Mouse (Mus musculus): ENCODE results near the gene Rrn3. TPM values are rescaled to one million over a fixed set of nuclear protein-coding genes. Genes with fewer than 3 reads are reported as not detected.
"Not testable (repeated sequence)": the region's sequence is repeated elsewhere in the genome, so short reads cannot be mapped to it uniquely, and the experiment has no call there.

The Rrn3 gene
- 75.0 and 85.3 TPM in 2 replicates for polyA plus RNA-seq (2014; fragmentation: Nextera tagmentation; extraction: Ambion mirVana)

- Histone ChIP-seq H3K9ac (ENCODE audit: low read length) (peak within 1 kb of the TSS; percentile 85), H3K4me1 (ENCODE audit: control insufficient read depth, insufficient read depth, low read length) (peaks cover 7% of the 10 kb centered on the region; the same call in 1 of the 2 replicates), H3K27ac (replicated peaks; ENCODE audit: low read depth, low read length) (peak within 1 kb of the TSS; percentile 37; the same call in 1 of the 2 replicates), H3K27me3 (ENCODE audit: control insufficient read depth, insufficient read depth, low read length) (no peaks in the 10 kb centered on the region), H3K36me3 (ENCODE audit: control insufficient read depth, insufficient read depth, low read length) (peaks cover 2% of the 10 kb centered on the region; the same call in 1 of the 2 replicates), H3K9me3 (ENCODE audit: control insufficient read depth, low read length) (no peaks in the 10 kb centered on the region), H3K4me3 (ENCODE audit: low read depth, low read length) (peak within 1 kb of the TSS; percentile 69), H3K4me2 (ENCODE audit: low read depth, severe bottlenecking) (peak within 1 kb of the TSS; percentile 79)
- DNase-seq (ENCODE audit: low spot score) (peak; percentile 85), ATAC-seq (ENCODE audit: insufficient number of reproducible peaks, low FRiP score, low TSS enrichment, low read depth) (peak; percentile 98)
- under 1% methylated on average over 57 of the region's 57 CpGs for WGBS
These were observed at the start of gene Rrn3 for GRCm38 (mm10) chr16:13780353-13781036. Rrn3 (plus strand) TSS chr16:13780708.

GRCm38 (mm10) chr16:13732786-13733185, 47.7 kb upstream of the Rrn3 start:
- WGBS: 81% methylated on average over 3 of the region's 3 CpGs
- no peaks in the 10 kb centered on the region for H3K36me3 ChIP-seq (ENCODE audit: control insufficient read depth, insufficient read depth, low read length)
- H3K27me3 ChIP-seq (ENCODE audit: control insufficient read depth, insufficient read depth, low read length): no peaks in the 10 kb centered on the region
- ATAC-seq (ENCODE audit: insufficient number of reproducible peaks, low FRiP score, low TSS enrichment, low read depth) (no peak), DNase-seq (ENCODE audit: low spot score) (no peak)
- H3K27ac ChIP-seq (replicated peaks; ENCODE audit: low read depth, low read length): no peak overlapping the region
- no peak overlapping the region for H3K4me3 ChIP-seq (ENCODE audit: low read depth, low read length)
- no peaks in the 10 kb centered on the region for H3K4me1 ChIP-seq (ENCODE audit: control insufficient read depth, insufficient read depth, low read length)
- H3K9ac ChIP-seq (ENCODE audit: low read length): no peak overlapping the region
- no peaks in the 10 kb centered on the region for H3K9me3 ChIP-seq (ENCODE audit: control insufficient read depth, low read length)
- no peak overlapping the region for H3K4me2 ChIP-seq (ENCODE audit: low read depth, severe bottlenecking)

- H3K27me3 ChIP-seq (ENCODE audit: control insufficient read depth, insufficient read depth, low read length): no peaks in the 10 kb centered on the region
- H3K4me1 ChIP-seq (ENCODE audit: control insufficient read depth, insufficient read depth, low read length): no peaks in the 10 kb centered on the region
- no peak for ATAC-seq (ENCODE audit: insufficient number of reproducible peaks, low FRiP score, low TSS enrichment, low read depth)
- peak; percentile 87 for DNase-seq (ENCODE audit: low spot score)
- no peak overlapping the region for H3K9ac ChIP-seq (ENCODE audit: low read length)
- no peak overlapping the region for H3K4me2 ChIP-seq (ENCODE audit: low read depth, severe bottlenecking)
- H3K9me3 ChIP-seq (ENCODE audit: control insufficient read depth, low read length): no peaks in the 10 kb centered on the region
- no peaks in the 10 kb centered on the region for H3K36me3 ChIP-seq (ENCODE audit: control insufficient read depth, insufficient read depth, low read length)
- H3K4me3 ChIP-seq (ENCODE audit: low read depth, low read length): no peak overlapping the region
- H3K27ac ChIP-seq (replicated peaks; ENCODE audit: low read depth, low read length): no peak overlapping the region
- 25% methylated on average over 9 of the region's 9 CpGs for WGBS
These were observed 46.9 kb upstream of the Rrn3 start for GRCm38 (mm10) chr16:13733518-13734137.

- Histone ChIP-seq H3K27ac (replicated peaks; ENCODE audit: low read depth, low read length) (no peak overlapping the region), H3K4me2 (ENCODE audit: low read depth, severe bottlenecking) (no peak overlapping the region), H3K36me3 (ENCODE audit: control insufficient read depth, insufficient read depth, low read length) (no peaks in the 10 kb centered on the region), H3K9ac (ENCODE audit: low read length) (no peak overlapping the region), H3K9me3 (ENCODE audit: control insufficient read depth, low read length) (no peaks in the 10 kb centered on the region), H3K4me1 (ENCODE audit: control insufficient read depth, insufficient read depth, low read length) (no peaks in the 10 kb centered on the region), H3K4me3 (ENCODE audit: low read depth, low read length) (no peak overlapping the region), H3K27me3 (ENCODE audit: control insufficient read depth, insufficient read depth, low read length) (no peaks in the 10 kb centered on the region)
- WGBS: 77% methylated on average over 8 of the region's 8 CpGs
- ATAC-seq (ENCODE audit: insufficient number of reproducible peaks, low FRiP score, low TSS enrichment, low read depth): no peak
- DNase-seq (ENCODE audit: low spot score): no peak
These were observed 44.5 kb upstream of the Rrn3 start for GRCm38 (mm10) chr16:13735977-13736376.

- DNase-seq (ENCODE audit: low spot score); H3K4me2 ChIP-seq (ENCODE audit: low read depth, severe bottlenecking); H3K9ac ChIP-seq (ENCODE audit: low read length); ATAC-seq (ENCODE audit: insufficient number of reproducible peaks, low FRiP score, low TSS enrichment, low read depth); H3K27ac ChIP-seq (replicated peaks; ENCODE audit: low read depth, low read length); H3K4me1 ChIP-seq (ENCODE audit: control insufficient read depth, insufficient read depth, low read length); H3K4me3 ChIP-seq (ENCODE audit: low read depth, low read length); H3K27me3 ChIP-seq (ENCODE audit: control insufficient read depth, insufficient read depth, low read length); H3K36me3 ChIP-seq (ENCODE audit: control insufficient read depth, insufficient read depth, low read length); H3K9me3 ChIP-seq (ENCODE audit: control insufficient read depth, low read length): not testable (repeated sequence)
- WGBS: 62% methylated on average over 4 of the region's 4 CpGs
These were observed 41.5 kb upstream of the Rrn3 start for GRCm38 (mm10) chr16:13739044-13739443.

- no peak overlapping the region for H3K4me3 ChIP-seq (ENCODE audit: low read depth, low read length)
- no peaks in the 10 kb centered on the region for H3K4me1 ChIP-seq (ENCODE audit: control insufficient read depth, insufficient read depth, low read length)
- H3K27me3 ChIP-seq (ENCODE audit: control insufficient read depth, insufficient read depth, low read length): no peaks in the 10 kb centered on the region
- no peak overlapping the region for H3K27ac ChIP-seq (replicated peaks; ENCODE audit: low read depth, low read length)
- WGBS: 78% methylated on average over 2 of the region's 2 CpGs
- H3K9ac ChIP-seq (ENCODE audit: low read length): no peak overlapping the region
- ATAC-seq (ENCODE audit: insufficient number of reproducible peaks, low FRiP score, low TSS enrichment, low read depth) (no peak), DNase-seq (ENCODE audit: low spot score) (no peak)
- no peak overlapping the region for H3K4me2 ChIP-seq (ENCODE audit: low read depth, severe bottlenecking)
- no peaks in the 10 kb centered on the region for H3K9me3 ChIP-seq (ENCODE audit: control insufficient read depth, low read length)
- H3K36me3 ChIP-seq (ENCODE audit: control insufficient read depth, insufficient read depth, low read length): no peaks in the 10 kb centered on the region
These were observed 39.7 kb upstream of the Rrn3 start for GRCm38 (mm10) chr16:13740844-13741243.

GRCm38 (mm10) chr16:13747708-13748107, 32.8 kb upstream of the Rrn3 start:
- Histone ChIP-seq H3K4me3 (ENCODE audit: low read depth, low read length) (no peak overlapping the region), H3K4me1 (ENCODE audit: control insufficient read depth, insufficient read depth, low read length) (no peaks in the 10 kb centered on the region), H3K27ac (replicated peaks; ENCODE audit: low read depth, low read length) (no peak overlapping the region), H3K9me3 (ENCODE audit: control insufficient read depth, low read length) (no peaks in the 10 kb centered on the region), H3K27me3 (ENCODE audit: control insufficient read depth, insufficient read depth, low read length) (no peaks in the 10 kb centered on the region), H3K9ac (ENCODE audit: low read length) (no peak overlapping the region), H3K36me3 (ENCODE audit: control insufficient read depth, insufficient read depth, low read length) (no peaks in the 10 kb centered on the region), H3K4me2 (ENCODE audit: low read depth, severe bottlenecking) (no peak overlapping the region)
- WGBS: 91% methylated on average over 8 of the region's 8 CpGs
- ATAC-seq (ENCODE audit: insufficient number of reproducible peaks, low FRiP score, low TSS enrichment, low read depth): no peak
- DNase-seq (ENCODE audit: low spot score): no peak

- H3K4me1 ChIP-seq (ENCODE audit: control insufficient read depth, insufficient read depth, low read length): no peaks in the 10 kb centered on the region
- no peak for ATAC-seq (ENCODE audit: insufficient number of reproducible peaks, low FRiP score, low TSS enrichment, low read depth)
- WGBS: 70% methylated on average over 3 of the region's 3 CpGs
These were observed 32.4 kb upstream of the Rrn3 start for GRCm38 (mm10) chr16:13748124-13748523.

More at GRCm38 (mm10) chr16:13748124-13748523, 32.4 kb upstream of the Rrn3 start:
- DNase-seq (ENCODE audit: low spot score): no peak
- Histone ChIP-seq H3K4me3 (ENCODE audit: low read depth, low read length) (no peak overlapping the region), H3K27me3 (ENCODE audit: control insufficient read depth, insufficient read depth, low read length) (no peaks in the 10 kb centered on the region), H3K4me2 (ENCODE audit: low read depth, severe bottlenecking) (no peak overlapping the region), H3K9me3 (ENCODE audit: control insufficient read depth, low read length) (no peaks in the 10 kb centered on the region), H3K36me3 (ENCODE audit: control insufficient read depth, insufficient read depth, low read length) (no peaks in the 10 kb centered on the region), H3K27ac (replicated peaks; ENCODE audit: low read depth, low read length) (no peak overlapping the region), H3K9ac (ENCODE audit: low read length) (no peak overlapping the region)

Measured in limb, embryonic 11.5 days (tissue).